Mouse (Mus musculus): ENCODE measurements around the gene Inhbe.

The Inhbe gene

DNA sequence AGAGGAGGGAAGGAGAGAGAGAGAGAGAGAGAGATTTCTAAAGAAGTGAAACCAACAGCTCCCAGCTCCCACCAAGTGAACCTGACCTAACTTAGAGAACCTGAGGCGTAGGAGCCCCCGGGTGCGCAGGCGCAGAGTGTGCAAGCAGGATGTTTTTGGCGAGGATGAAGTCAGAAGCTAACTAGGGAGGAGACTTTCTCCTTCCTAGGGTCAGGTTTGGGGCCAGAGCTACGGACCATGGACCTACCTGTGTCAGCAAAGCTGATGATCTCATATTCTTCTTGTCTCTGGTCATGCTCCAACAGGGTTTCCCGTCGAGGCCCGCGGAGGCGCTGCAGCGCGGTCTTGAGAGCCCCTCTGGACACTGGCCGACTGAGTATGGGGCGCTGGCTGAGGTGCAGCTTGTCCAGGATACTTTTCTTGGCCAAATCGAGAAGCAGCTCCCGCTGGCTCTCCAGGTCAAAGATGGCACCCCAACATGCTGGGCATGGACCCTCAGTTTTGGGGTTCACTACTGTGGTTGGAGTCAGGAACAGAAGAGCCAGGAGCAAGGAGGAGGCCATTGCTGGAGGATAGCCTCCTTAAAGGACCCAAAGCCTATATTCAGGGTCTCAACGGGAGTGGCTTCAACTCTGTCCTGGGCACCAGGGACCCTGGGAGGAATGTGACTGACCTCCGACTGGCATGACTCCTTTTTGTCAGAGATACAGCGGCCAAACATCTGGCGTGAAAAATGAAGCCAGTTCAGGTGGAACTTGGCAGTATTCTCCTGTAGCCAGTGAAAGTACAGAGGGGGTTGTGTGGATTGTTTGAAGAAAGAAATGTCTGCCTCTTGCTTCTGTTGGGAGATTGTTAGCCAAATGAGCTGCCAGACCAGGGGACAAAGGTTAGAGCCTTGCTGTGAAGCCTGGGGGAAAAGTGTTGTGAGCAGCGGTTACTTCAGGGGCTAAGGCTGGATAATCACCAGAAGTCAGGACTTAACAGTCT lies 15.9 kb upstream of the Inhbe start, which contains the start of gene Inhbc:
TSS of gene Inhbc (minus strand) at position 598 of the 987 bp plus-strand sequence.
- Histone ChIP-seq H3K27me3 (ENCODE audit: insufficient read depth, low read length) (no peaks in the 10 kb centered on the region), H3K36me3 (ENCODE audit: insufficient read depth, low read length) (no peaks in the 10 kb centered on the region), H3K9me3 (ENCODE audit: low read length) (peaks cover 6% of the 10 kb centered on the region; the same call in 1 of the 2 replicates), H3K4me3 (replicated peaks; ENCODE audit: low read length) (peak within 1 kb of the TSS; percentile 53), H3K4me1 (replicated peaks; ENCODE audit: low read depth, low read length) (peaks cover 61% of the 10 kb centered on the region)
- TF ChIP-seq CTCF (conservative IDR thresholded peaks at IDR 0.05; ENCODE audit: low read length) = no peak
- no peak for TF ChIP-seq POU5F1 (IDR thresholded peaks at IDR 0.05; ENCODE audit: borderline replicate concordance, low read length)
- no peak for TF ChIP-seq NANOG (IDR thresholded peaks at IDR 0.05; ENCODE audit: borderline replicate concordance, low read length)

GRCm38 (mm10) chr10:127368273-127368672 lies 14.1 kb upstream of the Inhbe start:
- Histone ChIP-seq H3K4me3 (replicated peaks; ENCODE audit: low read length) (peak overlapping the region; percentile 43; the same call in 1 of the 2 replicates), H3K27me3 (ENCODE audit: insufficient read depth, low read length) (no peaks in the 10 kb centered on the region), H3K4me1 (replicated peaks; ENCODE audit: low read depth, low read length) (peaks cover 63% of the 10 kb centered on the region), H3K36me3 (ENCODE audit: insufficient read depth, low read length) (no peaks in the 10 kb centered on the region), H3K9me3 (ENCODE audit: low read length) (peaks cover 6% of the 10 kb centered on the region; the same call in 1 of the 2 replicates)
- TF ChIP-seq NANOG (IDR thresholded peaks at IDR 0.05; ENCODE audit: borderline replicate concordance, low read length) (no peak), POU5F1 (IDR thresholded peaks at IDR 0.05; ENCODE audit: borderline replicate concordance, low read length) (no peak), CTCF (conservative IDR thresholded peaks at IDR 0.05; ENCODE audit: low read length) (no peak)

DNA sequence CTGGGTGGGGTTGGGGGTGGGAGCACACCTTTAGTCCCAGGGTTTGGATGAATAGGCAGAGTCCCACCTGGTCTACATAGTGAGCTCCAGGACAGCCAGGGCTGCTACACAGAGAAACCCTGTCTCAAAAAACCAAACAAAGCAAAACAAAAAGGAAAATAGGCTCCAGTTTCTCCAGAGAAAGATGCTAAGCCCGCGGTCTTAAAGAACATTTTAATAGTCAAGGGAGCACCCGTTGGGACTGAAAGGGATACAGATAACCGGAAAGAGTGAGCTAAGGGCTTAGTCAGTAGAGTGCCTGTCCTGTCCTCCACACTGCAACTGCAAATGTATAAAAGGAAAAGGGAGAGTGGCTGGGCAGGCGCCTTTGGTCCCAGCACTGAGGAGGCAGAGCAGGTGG lies 12.9 kb upstream of the Inhbe start:
- TF ChIP-seq POU5F1 (IDR thresholded peaks at IDR 0.05; ENCODE audit: borderline replicate concordance, low read length) = no peak
- TF ChIP-seq NANOG (IDR thresholded peaks at IDR 0.05; ENCODE audit: borderline replicate concordance, low read length) = no peak
- no peak for TF ChIP-seq CTCF (conservative IDR thresholded peaks at IDR 0.05; ENCODE audit: low read length)

GRCm38 (mm10) chr10:127360714-127361113 lies 6.5 kb upstream of the Inhbe start:
- H3K9me3 ChIP-seq (ENCODE audit: low read length) = no peaks in the 10 kb centered on the region
- no peak overlapping the region for H3K4me3 ChIP-seq (replicated peaks; ENCODE audit: low read length)
- peaks cover 18% of the 10 kb centered on the region for H3K4me1 ChIP-seq (replicated peaks; ENCODE audit: low read depth, low read length)
- H3K27me3 ChIP-seq (ENCODE audit: insufficient read depth, low read length) = peaks cover 7% of the 10 kb centered on the region; the same call in 1 of the 2 replicates
- TF ChIP-seq CTCF (conservative IDR thresholded peaks at IDR 0.05; ENCODE audit: low read length) (no peak), NANOG (IDR thresholded peaks at IDR 0.05; ENCODE audit: borderline replicate concordance, low read length) (no peak), POU5F1 (IDR thresholded peaks at IDR 0.05; ENCODE audit: borderline replicate concordance, low read length) (no peak)
- no peaks in the 10 kb centered on the region for H3K36me3 ChIP-seq (ENCODE audit: insufficient read depth, low read length)

More for the DNA sequence above, 12.9 kb upstream of the Inhbe start:
- Histone ChIP-seq H3K9me3 (ENCODE audit: low read length) (peaks cover 6% of the 10 kb centered on the region; the same call in 1 of the 2 replicates), H3K36me3 (ENCODE audit: insufficient read depth, low read length) (no peaks in the 10 kb centered on the region), H3K4me1 (replicated peaks; ENCODE audit: low read depth, low read length) (peaks cover 73% of the 10 kb centered on the region), H3K4me3 (replicated peaks; ENCODE audit: low read length) (peak overlapping the region; percentile 37; the same call in 1 of the 2 replicates), H3K27me3 (ENCODE audit: insufficient read depth, low read length) (no peaks in the 10 kb centered on the region)

- Histone ChIP-seq H3K27me3 (ENCODE audit: insufficient read depth, low read length) (peaks cover 21% of the 10 kb centered on the region), H3K36me3 (ENCODE audit: insufficient read depth, low read length) (no peaks in the 10 kb centered on the region), H3K4me1 (replicated peaks; ENCODE audit: low read depth, low read length) (peaks cover 29% of the 10 kb centered on the region), H3K9me3 (ENCODE audit: low read length) (no peaks in the 10 kb centered on the region), H3K4me3 (replicated peaks; ENCODE audit: low read length) (no peak overlapping the region)
- TF ChIP-seq CTCF (conservative IDR thresholded peaks at IDR 0.05; ENCODE audit: low read length) (no peak), NANOG (IDR thresholded peaks at IDR 0.05; ENCODE audit: borderline replicate concordance, low read length) (no peak), POU5F1 (IDR thresholded peaks at IDR 0.05; ENCODE audit: borderline replicate concordance, low read length) (no peak)
These were observed 1.1 kb upstream of the Inhbe start for GRCm38 (mm10) chr10:127355336-127355735.

DNA sequence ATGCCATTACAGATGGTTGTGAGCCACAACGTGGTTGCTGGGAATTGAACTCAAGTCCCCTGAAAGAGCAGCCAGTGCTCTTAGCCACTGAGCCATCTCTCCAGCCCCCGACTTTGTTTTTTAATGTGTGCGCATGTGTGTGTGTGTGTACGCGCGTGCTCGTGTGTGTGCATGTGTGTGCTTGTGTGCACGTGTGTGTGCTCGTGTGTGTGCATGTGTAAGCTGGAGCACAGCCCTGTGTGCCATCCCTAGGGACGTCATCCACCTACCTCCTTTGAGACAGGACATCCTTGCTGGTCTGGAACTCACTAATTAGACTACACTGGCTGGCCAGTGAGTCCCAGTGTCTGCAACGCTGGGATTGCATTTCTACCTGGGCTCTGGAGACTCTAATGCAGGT lies 1.4 kb downstream of the Inhbe start:
- TF ChIP-seq CTCF (conservative IDR thresholded peaks at IDR 0.05; ENCODE audit: low read length) (no peak), NANOG (IDR thresholded peaks at IDR 0.05; ENCODE audit: borderline replicate concordance, low read length) (no peak), POU5F1 (IDR thresholded peaks at IDR 0.05; ENCODE audit: borderline replicate concordance, low read length) (no peak)

DNA sequence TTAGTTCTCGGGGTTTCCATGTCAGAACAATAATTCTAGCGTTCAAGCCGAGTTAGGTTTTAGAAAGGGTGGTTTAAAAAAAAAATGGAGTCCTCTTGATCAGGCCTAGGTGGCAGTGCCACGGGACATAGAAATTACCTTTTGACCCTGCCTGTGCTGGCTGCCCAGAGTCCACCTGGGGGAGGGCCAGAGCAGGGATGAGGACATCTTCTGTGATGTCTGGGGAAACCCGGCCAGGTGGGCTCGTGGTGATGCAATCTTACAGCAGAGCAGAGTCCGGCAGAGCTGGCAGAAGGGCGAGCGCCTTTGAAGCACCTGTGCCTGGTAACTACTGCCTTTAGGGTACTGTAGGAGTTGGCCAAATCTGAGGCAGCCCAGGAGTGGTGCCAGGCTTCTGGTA lies 2.0 kb downstream of the Inhbe start:
- Histone ChIP-seq H3K9me3 (ENCODE audit: low read length) (no peaks in the 10 kb centered on the region), H3K36me3 (ENCODE audit: insufficient read depth, low read length) (no peaks in the 10 kb centered on the region), H3K4me3 (replicated peaks; ENCODE audit: low read length) (peak overlapping the region; percentile 37; the same call in 1 of the 2 replicates), H3K4me1 (replicated peaks; ENCODE audit: low read depth, low read length) (peaks cover 49% of the 10 kb centered on the region), H3K27me3 (ENCODE audit: insufficient read depth, low read length) (peaks cover 21% of the 10 kb centered on the region)
- TF ChIP-seq POU5F1 (IDR thresholded peaks at IDR 0.05; ENCODE audit: borderline replicate concordance, low read length) = no peak

More for the DNA sequence above, 1.4 kb downstream of the Inhbe start:
- H3K36me3 ChIP-seq (ENCODE audit: insufficient read depth, low read length) = no peaks in the 10 kb centered on the region
- H3K9me3 ChIP-seq (ENCODE audit: low read length) = no peaks in the 10 kb centered on the region
- peaks cover 21% of the 10 kb centered on the region for H3K27me3 ChIP-seq (ENCODE audit: insufficient read depth, low read length)
- H3K4me3 ChIP-seq (replicated peaks; ENCODE audit: low read length) = no peak overlapping the region
- H3K4me1 ChIP-seq (replicated peaks; ENCODE audit: low read depth, low read length) = peaks cover 49% of the 10 kb centered on the region

- Histone ChIP-seq H3K9me3 (ENCODE audit: low read length) (no peaks in the 10 kb centered on the region), H3K36me3 (ENCODE audit: insufficient read depth, low read length) (no peaks in the 10 kb centered on the region), H3K4me3 (replicated peaks; ENCODE audit: low read length) (peak overlapping the region; percentile 37; the same call in 1 of the 2 replicates), H3K27me3 (ENCODE audit: insufficient read depth, low read length) (peaks cover 21% of the 10 kb centered on the region), H3K4me1 (replicated peaks; ENCODE audit: low read depth, low read length) (peaks cover 49% of the 10 kb centered on the region)
- no peak for TF ChIP-seq CTCF (conservative IDR thresholded peaks at IDR 0.05; ENCODE audit: low read length)
- TF ChIP-seq NANOG (IDR thresholded peaks at IDR 0.05; ENCODE audit: borderline replicate concordance, low read length) = no peak
These were observed 2.5 kb downstream of the Inhbe start for GRCm38 (mm10) chr10:127351719-127352118.

Measured in E14TG2a.4 (cell line).